Mouse (Mus musculus): ENCODE results near the gene Stk32b. TPM values are rescaled to one million over a fixed set of nuclear protein-coding genes. Genes with fewer than 3 reads are reported as not detected.

Stk32b gene
- under 1 TPM; 0.25 to 0.31 TPM for total RNA-seq (2021)
- long read RNA-seq, experiment 1 = 0 reads
- long read RNA-seq, experiment 2 = 0 reads

GRCm38 (mm10) chr5:37716505-37717372 lies at the start of gene Stk32b:
Gene Stk32b, minus strand, starts transcription at chr5:37717171.
- DNase-seq (ENCODE audit: low spot score in 2 of 2) = peak in 1 of 2 experiments; percentile 16

GRCm38 (mm10) chr5:37765851-37766250 lies 48.9 kb upstream of the Stk32b start:
- DNase-seq (ENCODE audit: low spot score in 2 of 2) = no peak

GRCm38 (mm10) chr5:37762046-37762445 lies 45.1 kb upstream of the Stk32b start:
- no peak for DNase-seq (ENCODE audit: low spot score in 2 of 2)

- no peak for DNase-seq (ENCODE audit: low spot score in 2 of 2)
Measured at GRCm38 (mm10) chr5:37753366-37753765, 36.4 kb upstream of the Stk32b start.

- DNase-seq (ENCODE audit: low spot score in 2 of 2) = peak; percentile 32 to 69
Measured at GRCm38 (mm10) chr5:37752027-37752967, 35.3 kb upstream of the Stk32b start.

GRCm38 (mm10) chr5:37743889-37744707 lies 27.1 kb upstream of the Stk32b start:
- no peak for DNase-seq (ENCODE audit: low spot score in 2 of 2)

- DNase-seq (ENCODE audit: low spot score in 2 of 2) = no peak
Measured at GRCm38 (mm10) chr5:37736213-37736612, 19.2 kb upstream of the Stk32b start.

- no peak for DNase-seq (ENCODE audit: low spot score in 2 of 2)
Measured at GRCm38 (mm10) chr5:37735224-37735623, 18.3 kb upstream of the Stk32b start, which contains the start of gene Cytl1. Gene Cytl1, plus strand, starts transcription at chr5:37735519.

GRCm38 (mm10) chr5:37730781-37731180 lies 13.8 kb upstream of the Stk32b start:
- no peak for DNase-seq (ENCODE audit: low spot score in 2 of 2)

- no peak for DNase-seq (ENCODE audit: low spot score in 2 of 2)
Measured at GRCm38 (mm10) chr5:37725220-37725886, 8.4 kb upstream of the Stk32b start.

GRCm38 (mm10) chr5:37720670-37721069 lies 3.7 kb upstream of the Stk32b start:
- no peak for DNase-seq (ENCODE audit: low spot score in 2 of 2)

- DNase-seq (ENCODE audit: low spot score in 2 of 2) = peak in 1 of 2 experiments; percentile 29
Measured at GRCm38 (mm10) chr5:37717384-37717963, 503 bp upstream of the Stk32b start.

GRCm38 (mm10) chr5:37709257-37709904 lies 7.6 kb downstream of the Stk32b start:
- DNase-seq (ENCODE audit: low spot score in 2 of 2) = no peak

- DNase-seq (ENCODE audit: low spot score in 2 of 2) = no peak
Measured at GRCm38 (mm10) chr5:37708124-37708523, 8.8 kb downstream of the Stk32b start.

- DNase-seq (ENCODE audit: low spot score in 2 of 2) = no peak
Measured at GRCm38 (mm10) chr5:37704962-37705361, 12.0 kb downstream of the Stk32b start.

GRCm38 (mm10) chr5:37699757-37700156 lies 17.2 kb downstream of the Stk32b start:
- DNase-seq (ENCODE audit: low spot score in 2 of 2) = no peak

- DNase-seq (ENCODE audit: low spot score in 2 of 2) = no peak
Measured at GRCm38 (mm10) chr5:37697286-37697685, 19.7 kb downstream of the Stk32b start.

GRCm38 (mm10) chr5:37695773-37696172 lies 21.2 kb downstream of the Stk32b start:
- no peak for DNase-seq (ENCODE audit: low spot score in 2 of 2)

GRCm38 (mm10) chr5:37692759-37693158 lies 24.2 kb downstream of the Stk32b start:
- DNase-seq (ENCODE audit: low spot score in 2 of 2) = no peak

Data from gastrocnemius, postnatal 4 days (tissue).